Comparison of ENCODE assay signal across 9 mouse cellular contexts in the genomic region with DNA sequence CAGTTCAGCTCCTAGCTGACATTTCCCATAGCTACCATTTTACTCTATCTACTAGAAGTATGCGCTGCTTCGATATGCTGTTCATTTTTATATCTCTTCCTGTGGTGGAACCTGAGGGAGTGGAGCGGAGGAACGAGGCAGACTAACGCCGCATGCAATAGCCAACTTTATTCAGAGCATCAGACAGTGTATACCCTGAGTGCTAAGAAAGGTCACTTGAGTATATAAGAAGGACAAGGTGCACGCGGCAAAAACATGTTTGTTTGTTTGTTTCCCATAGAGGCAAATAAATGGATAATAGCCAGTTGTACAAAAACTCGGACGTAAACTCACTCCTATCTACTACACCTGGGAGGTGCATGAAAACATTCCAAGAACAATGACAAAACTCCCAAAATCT. TPM values are rescaled to one million over a fixed set of nuclear protein-coding genes. Genes with fewer than 3 reads are reported as not detected.
DNase-seq lines count a peak whose midpoint lies in the region; ATAC-seq and TF ChIP-seq lines count a peak whose summit lies in the region.
"Had no signal": no experiment of that assay in that cellular context is flagged by ENCODE, and none has a peak within 500 bp of the region (broad histone marks: within the 10 kb centered on the region; RNA-seq: fewer than 3 reads in every experiment).

No protein-coding gene starts in this region.

- TF ChIP-seq POLR2A in brain, embryonic 14.5 days (IDR thresholded peaks at IDR 0.05; ENCODE audit: borderline replicate concordance, extremely low read depth, insufficient read depth, insufficient read length, poor library complexity, severe bottlenecking): no peak

- no peaks in the 10 kb centered on the region for H3K9me3 ChIP-seq in heart, embryonic 13.5 days
- H3K9me3 ChIP-seq in hindbrain, embryonic 12.5 days (replicated peaks): no peaks in the 10 kb centered on the region
- no peaks in the 10 kb centered on the region for H3K9me3 ChIP-seq in midbrain, embryonic 11.5 days (ENCODE audit: control insufficient read depth, low read length)

- H3K27me3 ChIP-seq in heart, embryonic 13.5 days (replicated peaks): no peaks in the 10 kb centered on the region
- no peaks in the 10 kb centered on the region for H3K27me3 ChIP-seq in hindbrain, embryonic 12.5 days
- no peaks in the 10 kb centered on the region for H3K27me3 ChIP-seq in midbrain, embryonic 11.5 days (ENCODE audit: control insufficient read depth, insufficient read depth, low read length)

- no peak for TF ChIP-seq CTCF in brain, embryonic 14.5 days (IDR thresholded peaks at IDR 0.05; ENCODE audit: borderline replicate concordance, extremely low read depth, insufficient read depth, insufficient read length)

- 78% methylated on average over 10 of the region's 10 CpGs for WGBS in heart, embryonic 13.5 days
- WGBS in hindbrain, embryonic 12.5 days: 86% methylated on average over 10 of the region's 10 CpGs
- WGBS in midbrain, embryonic 11.5 days: 84% methylated on average over 10 of the region's 10 CpGs

- H3K4me1 ChIP-seq in heart, embryonic 13.5 days: peaks cover 19% of the 10 kb centered on the region
- H3K4me1 ChIP-seq in hindbrain, embryonic 12.5 days: peaks cover 9% of the 10 kb centered on the region; the same call in 1 of the 2 replicates
- H3K4me1 ChIP-seq in midbrain, embryonic 11.5 days (ENCODE audit: control insufficient read depth, insufficient read depth, low read length): peaks cover 9% of the 10 kb centered on the region; the same call in 1 of the 2 replicates

- H3K9ac ChIP-seq in heart, embryonic 13.5 days: peak overlapping the region; percentile 93
- H3K9ac ChIP-seq in hindbrain, embryonic 12.5 days: peak overlapping the region; percentile 58
- H3K9ac ChIP-seq in midbrain, embryonic 11.5 days (ENCODE audit: low read length): peak overlapping the region; percentile 93

- peak overlapping the region; percentile 87 for H3K4me3 ChIP-seq in heart, embryonic 13.5 days
- peak overlapping the region; percentile 72 for H3K4me3 ChIP-seq in hindbrain, embryonic 12.5 days
- peak overlapping the region; percentile 74 for H3K4me3 ChIP-seq in midbrain, embryonic 11.5 days (ENCODE audit: low read depth, low read length)

- ATAC-seq in heart, embryonic 13.5 days (ENCODE audit: extremely low read depth, insufficient number of reproducible peaks, low FRiP score, low TSS enrichment): no peak
- no peak for ATAC-seq in hindbrain, embryonic 12.5 days (ENCODE audit: low FRiP score)
- ATAC-seq in midbrain, embryonic 11.5 days (ENCODE audit: low FRiP score): no peak
- no peak for ATAC-seq in inflammation-experienced regulatory T-cells, adult 6 months

- H3K36me3 ChIP-seq in heart, embryonic 13.5 days: no peaks in the 10 kb centered on the region
- no peaks in the 10 kb centered on the region for H3K36me3 ChIP-seq in hindbrain, embryonic 12.5 days
- H3K36me3 ChIP-seq in midbrain, embryonic 11.5 days (ENCODE audit: control insufficient read depth, insufficient read depth, low read length): no peaks in the 10 kb centered on the region

- intact Hi-C loops in heart, postnatal 14 days (cut with DNase I): loop anchor here (5.0 to 10.0 kb wide), 2 partner anchors 90 to 807 kb away; partner anchors contain the start of gene Bcl10

- DNase-seq in heart, postnatal 14 days: no peak
- DNase-seq in brain, embryonic 14.5 days (ENCODE audit: low read depth): peak; percentile 8
- peak; percentile 83 for DNase-seq in midbrain, embryonic 11.5 days (ENCODE audit: low spot score, missing footprints)
- no peak for DNase-seq in retina, embryonic 14.5 days (ENCODE audit: low spot score)
- DNase-seq in frontal cortex, postnatal 25 days (ENCODE audit: low spot score in 2 of 2): no peak

- H3K27ac ChIP-seq in heart, embryonic 13.5 days (replicated peaks): peak overlapping the region; percentile 98
- peak overlapping the region; percentile 97 for H3K27ac ChIP-seq in hindbrain, embryonic 12.5 days
- H3K27ac ChIP-seq in midbrain, embryonic 11.5 days (ENCODE audit: low read depth, low read length): peak overlapping the region; percentile 98; the same call in 1 of the 2 replicates

- peak overlapping the region; percentile 79 for H3K4me2 ChIP-seq in heart, embryonic 13.5 days
- peak overlapping the region; percentile 75 for H3K4me2 ChIP-seq in hindbrain, embryonic 12.5 days (replicated peaks)
- H3K4me2 ChIP-seq in midbrain, embryonic 11.5 days: peak overlapping the region; percentile 51

RNA-seq across cellular contexts. Expression of gene Odf2l, which starts 0.8 kb away (rescaled TPM):
- polyA plus RNA-seq in heart, embryonic 13.5 days (2015; fragmentation: Nextera tagmentation; extraction: Ambion mirVana): 10.0 and 11.4 TPM in 2 replicates
- 10 to 100 TPM; 12.0 to 13.8 TPM for total RNA-seq in heart, postnatal 14 days (2021)
- 18.6 and 22.5 TPM in 2 replicates for polyA plus RNA-seq in brain, embryonic 14.5 days (2012; rRNA removed)
- 24.8 and 26.6 TPM in 2 replicates for polyA plus RNA-seq in hindbrain, embryonic 12.5 days (2016; fragmentation: Nextera tagmentation; extraction: Ambion mirVana)
- 30.0 and 34.3 TPM in 2 replicates for polyA plus RNA-seq in midbrain, embryonic 11.5 days (2014; fragmentation: Nextera tagmentation; extraction: Ambion mirVana)
- 1 to 10 TPM; 5.6 to 8.6 (median 7.9) TPM for polyA plus RNA-seq in inflammation-experienced regulatory T-cells, adult 6 months (2017; shearing (Covaris generic))

RNA-seq across cellular contexts. Expression of gene Clca2, which starts 18.4 kb away (rescaled TPM):
- polyA plus RNA-seq in heart, embryonic 13.5 days (2015; fragmentation: Nextera tagmentation; extraction: Ambion mirVana): 0.09 TPM in 1 of 2 replicates, not detected in the other
- total RNA-seq in heart, postnatal 14 days (2021): under 1 TPM; 0.12 to 0.15 TPM
- 0.15 and 0.18 TPM in 2 replicates for polyA plus RNA-seq in brain, embryonic 14.5 days (2012; rRNA removed)
- polyA plus RNA-seq in hindbrain, embryonic 12.5 days (2016; fragmentation: Nextera tagmentation; extraction: Ambion mirVana): 0.08 TPM in 2 replicates
- 0.18 and 0.22 TPM in 2 replicates for polyA plus RNA-seq in midbrain, embryonic 11.5 days (2014; fragmentation: Nextera tagmentation; extraction: Ambion mirVana)
- not detected for polyA plus RNA-seq in inflammation-experienced regulatory T-cells, adult 6 months (2017; shearing (Covaris generic))
- total RNA-seq: left cerebral cortex, adult 8-10 months had no signal

Comparison
In these comparisons a context has a peak if more than half of its experiments do, and no peak if none do; other contexts are left out.
1. DNase-seq: peak in brain, embryonic 14.5 days (single experiment) and midbrain, embryonic 11.5 days (single experiment); none in heart, postnatal 14 days (0 of 2), retina, embryonic 14.5 days (single experiment) and frontal cortex, postnatal 25 days (0 of 2).
2. Peak in every context shown above with its lines, with median percentiles within 50 percentile points of each other: H3K27ac ChIP-seq, H3K4me2 ChIP-seq, H3K4me3 ChIP-seq and H3K9ac ChIP-seq.